Mouse (Mus musculus): ENCODE data around the gene Tlr9.

DNA sequence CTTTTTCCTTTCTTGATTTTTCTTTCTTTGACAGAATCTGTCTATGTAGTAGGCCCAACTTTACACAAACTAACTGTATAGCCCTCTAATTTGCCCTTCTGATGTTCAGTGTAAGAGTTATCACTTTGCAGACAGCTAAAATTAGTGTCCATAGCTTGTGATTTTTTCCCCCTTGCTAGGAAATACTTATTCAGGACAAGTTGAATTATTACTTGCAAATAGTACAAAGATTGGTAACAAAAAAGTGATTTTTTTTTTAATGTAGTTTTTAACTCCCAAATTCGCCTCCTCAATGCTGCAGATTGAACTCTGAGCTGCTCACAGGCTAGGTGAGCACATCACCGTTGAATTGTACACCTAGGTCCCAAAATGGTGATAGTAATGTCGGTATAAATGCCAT is 42.4 kb upstream of the Tlr9 start:
- no peak for TF ChIP-seq CTCF (conservative IDR thresholded peaks at IDR 0.05; ENCODE audit: insufficient read depth, insufficient read length, low read depth, low read length)
- TF ChIP-seq POLR2A (IDR thresholded peaks at IDR 0.05; ENCODE audit: low read depth, low read length): no peak

Measured in kidney, adult 2 months (tissue).